Mouse (Mus musculus) urinary bladder, postnatal 4 days (tissue): ENCODE data around the gene Trmt2a.
"Not testable (repeated sequence)": the region's sequence is repeated elsewhere in the genome, so short reads cannot be mapped to it uniquely, and the experiment has no call there.

Experiments
- DNase-seq, 2 experiments: peaks; one replicate each; pipeline ENCODE4 v3.0.0; 2021 to 2022; ENCODE audit warnings: low spot score in 2 of 2

The Trmt2a gene

GRCm38 (mm10) chr16:18289067-18289588 lies 40.6 kb downstream of the Trmt2a start, which contains the start of gene Dgcr8:
Dgcr8 (minus strand) TSS chr16:18289246.
- DNase-seq: peak; percentile 98 to 99

GRCm38 (mm10) chr16:18289614-18290013 lies 41.1 kb downstream of the Trmt2a start:
- DNase-seq: not testable (repeated sequence)
